Mouse (Mus musculus) splenic B cell, adult 2 months (primary cell): ENCODE results near the gene Lamb1.

Source experiments
- DNase-seq: peaks from one replicate; pipeline ENCODE4 v3.0.0-alpha.2; 2011; ENCODE audit warnings: low read depth, low spot score
- H3K27me3 ChIP-seq: 2 replicates; pipeline ENCODE4 v1.6.1; 2012; ENCODE audit warnings: mild to moderate bottlenecking, low read length, moderate library complexity, mixed read lengths; ENCODE audit not compliant: control insufficient read depth, poor library complexity, insufficient read depth, severe bottlenecking
- H3K36me3 ChIP-seq: 2 replicates; pipeline ENCODE4 v1.6.1; 2012; ENCODE audit warnings: mild to moderate bottlenecking, low read length, moderate library complexity, mixed read lengths; ENCODE audit not compliant: control insufficient read depth, poor library complexity, insufficient read depth, severe bottlenecking

Gene Lamb1

DNA sequence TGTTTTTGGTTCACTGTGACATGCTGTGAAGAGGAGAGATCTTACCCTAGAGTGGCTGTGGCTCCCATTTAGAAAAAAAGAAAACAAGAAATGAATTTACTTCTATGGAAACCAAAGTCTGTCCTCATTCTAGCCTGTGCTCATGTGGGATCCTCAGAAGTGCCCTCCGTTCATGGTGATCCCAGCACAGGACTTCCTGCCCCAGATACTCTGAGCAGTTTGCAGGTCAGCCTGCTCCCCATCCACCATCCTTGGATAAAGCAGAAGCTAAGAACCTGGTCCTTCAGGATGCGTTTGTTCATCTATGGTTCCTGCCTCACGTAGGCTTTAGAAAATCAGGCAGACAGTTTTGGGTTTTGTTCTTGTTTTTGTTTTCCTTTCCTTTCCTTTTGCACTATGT lies 3.3 kb downstream of the Lamb1 start:
- no peak for DNase-seq
- Histone ChIP-seq H3K27me3 (no peaks in the 10 kb centered on the region), H3K36me3 (no peaks in the 10 kb centered on the region)

DNA sequence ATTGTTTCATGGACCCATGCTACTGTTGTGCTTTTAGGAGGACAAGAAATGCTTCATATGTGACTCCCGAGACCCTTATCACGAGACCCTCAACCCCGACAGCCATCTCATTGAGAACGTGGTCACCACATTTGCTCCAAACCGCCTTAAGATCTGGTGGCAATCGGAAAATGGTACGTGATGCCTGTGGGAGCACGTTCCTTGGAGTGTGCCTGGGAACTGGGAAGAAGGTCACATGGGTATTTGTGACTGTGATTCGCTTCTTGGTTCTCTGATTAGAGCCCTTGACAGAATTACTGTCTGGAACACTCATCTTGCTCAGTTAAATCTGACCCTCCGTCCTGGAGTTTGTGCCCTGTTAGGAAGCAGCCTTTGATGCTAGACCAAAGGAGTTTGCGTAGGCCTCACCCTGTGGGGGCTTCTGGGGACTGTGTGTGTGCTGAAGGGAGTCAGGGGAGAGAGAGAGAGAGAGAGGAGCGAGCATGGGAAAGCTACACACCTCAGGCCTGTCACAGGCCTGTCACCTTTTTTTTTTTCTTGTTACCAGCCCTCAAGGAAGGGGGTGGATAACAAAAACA lies 4.1 kb downstream of the Lamb1 start:
- Histone ChIP-seq H3K27me3 (no peaks in the 10 kb centered on the region), H3K36me3 (no peaks in the 10 kb centered on the region)
- no peak for DNase-seq

DNA sequence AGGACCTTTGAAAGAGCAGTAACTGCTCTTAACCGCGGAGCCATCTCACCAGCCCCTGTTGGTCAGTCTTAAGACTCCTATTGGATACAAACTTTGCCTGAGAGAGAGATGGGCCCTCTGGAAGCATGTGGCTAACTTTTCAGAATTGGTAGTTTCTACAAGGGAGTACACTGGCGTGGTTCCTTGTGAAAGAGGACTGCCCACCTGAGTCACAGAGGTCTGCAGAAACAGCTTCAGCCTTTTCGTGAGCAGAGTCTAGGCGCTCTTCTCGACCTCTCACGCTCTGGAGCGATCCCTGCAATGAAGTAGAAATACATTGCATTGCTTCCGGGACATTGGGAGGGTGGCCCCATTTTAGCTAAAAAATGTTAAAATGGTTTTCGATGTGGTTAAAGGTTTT lies 5.3 kb downstream of the Lamb1 start:
- Histone ChIP-seq H3K27me3 (no peaks in the 10 kb centered on the region), H3K36me3 (no peaks in the 10 kb centered on the region)
- no peak for DNase-seq

DNA sequence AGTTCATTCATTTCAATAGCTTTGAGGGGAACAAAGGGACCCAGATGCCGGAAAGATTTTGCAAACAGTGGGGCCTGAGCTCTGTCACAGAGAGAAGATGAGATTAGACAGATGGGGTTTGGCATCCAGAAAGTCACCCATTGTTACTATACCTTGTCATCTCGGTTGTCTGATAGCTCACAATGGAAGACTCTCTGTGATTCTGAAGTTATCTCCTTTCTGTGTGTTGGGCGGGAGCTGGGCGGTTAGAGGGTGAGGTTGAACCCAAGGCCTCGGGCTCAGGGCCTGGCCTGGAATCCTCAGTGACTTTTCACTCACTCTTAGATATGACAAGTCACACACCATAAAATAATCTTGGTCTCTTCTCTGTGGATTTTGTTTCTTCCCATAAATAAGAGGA lies 5.7 kb downstream of the Lamb1 start:
- no peaks in the 10 kb centered on the region for H3K27me3 ChIP-seq
- no peaks in the 10 kb centered on the region for H3K36me3 ChIP-seq
- DNase-seq, result no peak

DNA sequence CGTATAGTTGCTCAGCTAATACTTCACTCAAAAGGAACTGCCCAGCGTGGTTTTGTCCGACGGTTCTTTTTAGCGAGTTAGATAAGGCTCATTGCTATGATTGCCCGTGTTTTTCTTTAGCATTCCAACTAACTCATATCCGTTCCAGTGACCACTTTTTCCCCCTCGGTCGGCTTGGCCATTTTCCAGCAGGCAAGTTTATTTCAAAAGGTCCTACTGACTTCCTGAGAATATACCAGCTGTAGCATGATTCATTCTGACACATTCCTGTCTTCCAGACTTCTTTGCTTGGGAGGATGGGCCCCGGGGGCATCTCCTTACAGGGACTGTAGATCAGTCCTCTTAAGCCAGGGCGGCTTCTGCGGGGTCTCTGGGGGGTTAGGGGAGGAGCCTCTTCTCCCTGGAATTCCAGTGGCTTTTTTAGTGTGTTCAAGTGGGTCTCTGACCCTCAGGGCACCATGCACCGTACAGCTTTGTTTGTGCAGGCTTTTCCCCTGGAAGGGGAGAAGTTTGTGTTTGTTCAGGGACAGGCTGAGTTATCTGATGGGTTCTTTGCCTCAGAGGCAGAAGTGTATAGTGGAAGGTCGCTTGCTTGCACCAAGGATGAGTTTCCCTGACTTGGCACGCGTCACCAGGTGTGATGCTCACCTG lies 6.5 kb downstream of the Lamb1 start:
- DNase-seq, result no peak
- Histone ChIP-seq H3K27me3 (no peaks in the 10 kb centered on the region), H3K36me3 (no peaks in the 10 kb centered on the region)

DNA sequence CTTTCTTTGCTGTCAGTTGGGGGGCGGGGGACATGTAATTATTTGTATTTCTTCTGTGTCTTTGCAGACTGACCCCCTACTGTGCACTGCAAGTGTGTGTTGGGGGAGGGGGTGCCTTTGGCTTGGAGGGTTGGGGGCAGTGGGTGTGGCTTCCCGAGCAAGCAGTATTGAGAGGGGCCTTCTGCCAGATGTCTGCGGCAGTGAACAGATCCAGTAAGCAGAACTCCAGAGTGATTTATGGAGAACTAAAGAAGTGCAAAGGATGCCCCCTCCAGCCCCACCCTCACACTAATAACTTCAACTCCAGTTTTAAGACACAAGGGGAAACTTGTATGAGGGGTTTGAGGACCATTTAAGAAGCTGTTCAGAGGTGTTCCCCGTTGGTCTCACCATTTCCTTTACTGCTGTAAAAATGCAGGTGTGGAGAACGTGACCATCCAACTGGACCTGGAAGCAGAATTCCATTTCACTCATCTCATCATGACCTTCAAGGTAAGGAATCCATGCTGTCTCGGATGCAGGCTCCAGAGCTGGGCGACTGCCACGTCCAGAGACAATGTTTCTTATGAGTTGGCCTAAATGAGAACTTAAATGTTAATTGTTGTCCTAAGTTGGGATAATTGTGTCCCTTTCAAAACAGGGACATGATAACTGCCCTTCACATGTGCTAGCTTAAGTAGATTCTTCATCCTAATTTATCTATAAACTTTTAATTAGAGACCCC lies 7.1 kb downstream of the Lamb1 start:
- H3K36me3 ChIP-seq, result no peaks in the 10 kb centered on the region
- H3K27me3 ChIP-seq, result no peaks in the 10 kb centered on the region
- DNase-seq, result no peak

DNA sequence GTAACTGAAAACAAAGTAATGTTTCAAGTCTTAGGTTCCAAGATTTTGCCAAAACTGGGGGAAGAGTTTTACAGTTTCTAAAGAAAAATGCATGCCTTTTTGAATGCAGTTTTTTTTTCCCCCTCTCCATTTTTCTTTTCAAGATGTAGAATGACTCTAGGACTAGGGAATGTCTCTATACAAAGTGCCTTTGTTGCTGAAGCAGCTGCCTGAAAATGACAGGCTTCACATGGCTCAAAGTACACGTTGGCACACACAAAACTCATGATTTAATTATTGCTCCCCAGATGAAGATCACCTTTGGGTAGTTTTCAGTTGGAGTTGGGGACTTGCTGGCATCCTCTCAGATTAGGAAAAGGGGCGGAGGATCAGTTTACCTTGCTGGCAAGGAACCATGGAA lies 7.8 kb downstream of the Lamb1 start:
- Histone ChIP-seq H3K36me3 (no peaks in the 10 kb centered on the region), H3K27me3 (no peaks in the 10 kb centered on the region)
- DNase-seq, result no peak

DNA sequence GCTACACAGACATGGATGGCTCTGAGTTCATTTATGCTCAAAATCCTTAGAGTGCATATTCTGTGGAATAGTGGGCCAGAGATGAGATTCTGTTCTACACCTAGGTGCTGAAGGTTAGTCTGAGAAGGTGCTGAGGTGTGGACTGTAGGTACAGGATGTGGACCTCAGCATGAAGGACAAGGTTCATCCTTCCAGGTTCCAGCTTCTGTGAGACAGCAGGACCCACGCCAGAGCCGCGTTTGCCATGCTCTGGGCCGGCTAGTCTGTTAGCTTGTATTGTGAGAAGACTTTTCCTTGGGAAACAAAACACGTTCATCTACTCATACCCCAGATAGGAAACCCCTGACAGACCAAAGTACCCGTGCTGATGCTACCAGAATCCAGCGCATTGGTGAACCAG lies 8.6 kb downstream of the Lamb1 start:
- Histone ChIP-seq H3K36me3 (no peaks in the 10 kb centered on the region), H3K27me3 (no peaks in the 10 kb centered on the region)
- DNase-seq, result no peak

DNA sequence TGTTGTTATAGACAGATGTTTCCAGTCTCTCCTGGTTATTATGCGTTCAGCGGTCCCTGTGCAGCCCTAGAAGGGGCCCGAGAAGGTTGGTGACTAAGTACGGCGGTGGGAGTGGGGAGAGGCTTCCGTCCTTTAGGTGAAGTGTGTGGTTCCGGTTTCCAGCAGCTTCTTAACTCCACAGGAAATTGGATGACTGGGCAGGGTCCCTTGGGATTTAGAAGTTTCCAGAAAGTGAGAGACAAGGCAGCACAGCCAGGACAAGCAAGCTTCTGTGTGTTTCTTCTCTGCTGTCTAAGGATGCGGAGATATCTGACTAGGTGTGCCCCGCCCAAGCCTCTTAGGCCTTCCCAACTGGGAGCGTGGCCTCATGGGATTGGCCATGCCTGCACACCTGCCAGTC lies 10.4 kb downstream of the Lamb1 start:
- H3K27me3 ChIP-seq, result no peaks in the 10 kb centered on the region
- no peaks in the 10 kb centered on the region for H3K36me3 ChIP-seq
- no peak for DNase-seq

DNA sequence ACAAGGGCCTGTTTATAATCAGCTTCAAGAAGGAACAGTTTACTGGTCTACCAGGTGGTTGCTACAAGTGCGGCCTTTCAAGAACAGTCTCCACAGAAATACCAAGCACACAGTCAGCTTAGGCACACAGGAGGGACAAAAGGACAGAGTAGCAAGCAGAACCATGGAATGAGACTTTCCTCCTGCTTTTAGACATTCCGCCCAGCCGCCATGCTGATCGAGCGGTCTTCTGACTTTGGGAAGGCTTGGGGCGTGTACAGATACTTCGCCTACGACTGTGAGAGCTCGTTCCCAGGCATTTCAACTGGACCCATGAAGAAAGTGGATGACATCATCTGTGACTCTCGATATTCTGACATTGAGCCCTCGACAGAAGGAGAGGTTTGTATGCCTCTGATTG lies 13.2 kb downstream of the Lamb1 start:
- DNase-seq, result no peak
- no peaks in the 10 kb centered on the region for H3K36me3 ChIP-seq

DNA sequence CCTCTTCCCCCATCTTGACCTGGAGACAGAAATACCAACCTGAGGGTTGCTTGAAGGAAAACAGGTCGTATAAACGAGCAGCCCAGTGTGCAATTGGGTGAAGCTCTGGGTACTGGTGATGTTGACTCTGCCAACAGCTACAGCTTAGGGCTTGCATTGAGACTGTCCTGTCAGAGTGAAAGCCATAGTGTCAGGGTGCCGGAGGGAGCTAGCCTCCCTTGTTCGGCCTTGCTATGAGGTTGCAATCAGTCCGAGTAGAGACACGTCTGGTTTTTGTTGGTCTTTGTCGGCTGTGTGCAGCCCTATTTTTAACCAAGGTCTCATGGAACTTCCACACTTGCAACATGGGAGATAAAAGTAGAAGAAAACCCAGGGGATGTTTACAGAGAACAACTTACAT lies 15.3 kb downstream of the Lamb1 start:
- Histone ChIP-seq H3K27me3 (no peaks in the 10 kb centered on the region), H3K36me3 (no peaks in the 10 kb centered on the region)
- DNase-seq, result no peak

More for the DNA sequence above, 13.2 kb downstream of the Lamb1 start:
- H3K27me3 ChIP-seq, result no peaks in the 10 kb centered on the region

DNA sequence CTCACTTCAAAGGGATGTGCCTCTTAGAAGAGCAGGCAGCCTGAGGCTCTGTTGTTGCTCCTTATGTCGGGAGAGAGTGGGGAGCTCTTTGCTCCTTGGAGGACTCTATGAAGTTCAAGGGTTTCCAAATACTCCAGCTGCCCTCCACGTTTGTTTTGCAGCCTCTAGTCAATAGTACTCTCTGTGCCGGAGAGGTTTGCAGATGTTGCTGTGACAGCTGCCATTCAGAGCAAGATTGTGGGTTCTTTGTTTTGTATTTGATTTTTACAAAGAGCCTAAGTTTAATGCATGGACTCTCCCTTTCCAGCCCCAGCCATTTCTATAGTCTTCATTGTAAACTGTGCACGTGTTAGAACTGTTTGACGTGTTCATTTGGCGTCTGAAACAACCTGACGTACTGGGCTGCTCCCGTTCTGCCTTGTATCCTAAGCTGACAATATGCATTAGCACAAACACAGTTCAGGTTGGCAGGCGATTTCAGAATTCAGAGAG lies 16.1 kb downstream of the Lamb1 start:
- Histone ChIP-seq H3K27me3 (no peaks in the 10 kb centered on the region), H3K36me3 (no peaks in the 10 kb centered on the region)
- no peak for DNase-seq

DNA sequence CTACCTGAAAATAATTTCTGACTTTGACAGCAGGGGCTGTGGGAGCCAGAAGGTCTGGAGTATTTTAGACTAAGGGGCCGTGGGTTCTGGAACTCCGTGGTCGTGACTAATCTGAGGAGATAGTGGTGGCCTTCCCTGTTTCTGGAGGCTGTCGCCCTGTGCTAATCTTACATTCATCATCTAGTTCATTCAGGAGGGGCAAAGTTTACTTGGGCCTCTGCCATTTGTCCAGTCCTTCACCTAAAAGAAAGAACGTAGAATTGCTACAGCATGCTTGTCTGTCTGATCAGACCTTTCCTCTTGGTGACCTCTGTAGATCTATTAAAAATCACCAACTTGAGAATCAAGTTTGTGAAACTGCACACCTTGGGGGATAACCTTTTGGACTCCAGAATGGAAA lies 17.2 kb downstream of the Lamb1 start:
- H3K36me3 ChIP-seq, result no peaks in the 10 kb centered on the region
- DNase-seq, result no peak
- no peaks in the 10 kb centered on the region for H3K27me3 ChIP-seq

DNA sequence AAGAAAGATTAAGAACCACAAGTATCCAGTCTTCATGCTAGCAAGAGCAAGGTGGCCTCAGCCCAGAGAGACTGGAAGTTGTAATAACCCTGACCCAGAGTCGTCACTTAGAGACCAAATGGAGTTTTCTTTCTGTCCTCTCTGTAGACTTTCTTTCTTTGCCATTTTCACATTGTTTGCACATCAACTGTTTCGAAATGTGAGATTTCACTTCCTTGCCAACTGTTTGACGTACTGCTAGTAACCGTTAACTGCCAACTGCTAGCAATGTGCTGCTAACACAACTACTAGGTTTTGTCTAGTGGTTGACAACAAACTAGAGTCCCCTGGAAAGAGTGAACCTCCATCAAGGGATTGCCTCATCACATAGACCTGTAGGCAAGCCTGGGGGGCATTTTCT lies 18.1 kb downstream of the Lamb1 start:
- Histone ChIP-seq H3K27me3 (no peaks in the 10 kb centered on the region), H3K36me3 (no peaks in the 10 kb centered on the region)
- DNase-seq, result no peak

DNA sequence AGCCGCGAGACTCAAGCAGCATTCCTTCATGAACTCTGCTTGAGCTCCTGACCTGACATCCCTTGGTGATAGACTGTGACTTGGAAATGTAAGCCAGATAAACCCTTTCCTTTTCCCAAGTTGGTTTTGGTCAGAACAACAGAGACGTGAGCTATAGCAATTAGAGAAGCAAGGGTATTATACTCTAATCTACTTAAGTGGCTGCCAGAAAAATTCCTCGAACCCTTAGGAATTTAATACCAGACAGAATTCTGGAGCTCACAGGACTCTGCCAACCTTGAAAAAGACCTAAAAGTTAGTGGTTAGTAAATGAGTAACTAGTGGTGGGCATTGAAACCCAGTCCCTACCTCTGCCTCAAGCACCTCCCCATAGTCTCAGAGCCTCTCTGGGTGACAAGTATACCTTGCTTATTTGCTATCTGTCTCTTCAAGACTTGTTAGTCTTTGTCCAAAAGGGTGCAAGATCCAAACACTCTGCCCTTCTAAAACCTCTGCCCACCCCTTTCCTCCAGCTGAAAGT lies 18.6 kb downstream of the Lamb1 start:
- Histone ChIP-seq H3K27me3 (no peaks in the 10 kb centered on the region), H3K36me3 (no peaks in the 10 kb centered on the region)
- DNase-seq, result no peak
